Mouse (Mus musculus) Patski (cell line): ENCODE data around the gene Gnai2. TPM values are rescaled to one million over a fixed set of nuclear protein-coding genes. Genes with fewer than 3 reads are reported as not detected.

Source experiments
- ATAC-seq: fragments of 100-300 bp; one replicate; pipeline ENCODE4 v1.8.0; 2021
- CTCF ChIA-PET: fragments of 350-600 bp; sonication (Branson Sonifier 250); formaldehyde crosslinking; loops from one replicate; lab custom pipeline; 2022; ENCODE audit warnings: inconsistent platforms; lab: Charles Lee
- POLR2A ChIA-PET: fragments of 350-600 bp; sonication (Branson Sonifier 250); formaldehyde crosslinking; loops from one replicate; lab custom pipeline; 2022; ENCODE audit warnings: antibody characterized with exemption, inconsistent platforms; lab: Charles Lee
- DNase-seq: peaks from one replicate; pipeline ENCODE4 v3.0.0-alpha.2; 2011; ENCODE audit warnings: low read depth, low spot score
- H3K27me3 ChIP-seq: fragments of 371-371 bp; one replicate; pipeline ENCODE4 v1.5.1; 2021
- CTCF ChIP-seq: fragments of 100-300 bp; IDR thresholded peaks from one replicate; pipeline ENCODE4 v1.5.1; 2021
- in situ Hi-C: fragments of 300-500 bp; cut with MboI; formaldehyde crosslinking; loops from 3 replicates; pipeline ENCODE4 v1.11.1; 2018; ENCODE audit warnings: low pct_unique_long_range_greater_than_20kb, mixed read lengths
- polyA plus RNA-seq: library from polyadenylated mRNA; unstranded; gene quantifications from one replicate; pipeline ENCODE4 v1.2.3, GENCODE M21; 2021

The Gnai2 gene
- polyA plus RNA-seq, 1 experiment from 2014 or later: 592 TPM

DNA sequence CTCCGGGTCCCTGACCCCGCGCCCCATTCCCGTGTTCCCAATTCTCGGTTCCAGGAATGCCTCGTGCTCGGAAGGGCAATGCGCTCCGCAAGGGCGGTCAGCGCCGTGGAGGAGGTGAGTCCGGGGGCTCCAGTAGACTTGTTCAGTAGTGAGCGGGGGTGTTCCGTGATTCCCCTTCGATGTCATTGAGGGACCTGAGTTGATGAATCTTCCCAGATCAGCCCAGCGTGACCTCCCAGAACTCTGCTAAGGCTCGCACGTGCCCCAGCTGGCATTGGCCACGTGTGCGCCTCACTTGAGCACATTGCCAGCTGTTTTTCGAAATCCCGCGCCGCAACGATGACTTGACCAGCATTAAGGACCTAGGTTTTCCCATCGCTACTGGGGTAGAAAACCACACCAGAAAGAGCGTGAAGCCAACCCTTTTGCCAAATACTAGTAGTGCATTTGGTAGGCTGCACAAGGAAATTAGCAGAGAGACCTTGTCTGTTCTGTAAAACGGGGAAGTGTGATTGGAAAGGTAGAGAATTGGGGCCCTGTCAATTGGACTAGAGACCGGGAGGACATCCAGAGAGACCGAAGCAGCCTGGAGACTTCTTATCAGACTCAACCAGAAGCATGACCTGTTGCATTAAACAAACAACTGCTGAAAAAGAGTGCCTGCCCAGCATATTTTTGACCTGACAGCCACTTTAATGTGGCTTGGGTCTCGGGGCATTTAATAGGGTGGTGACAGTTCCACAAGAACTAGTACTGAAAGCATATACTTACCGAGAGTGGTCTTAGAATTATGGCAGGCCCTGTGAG is 47.1 kb downstream of the Gnai2 start:
- ChIA-PET CTCF (interaction anchor here (1.0 to 1.6 kb wide), 2 partner anchors 19 to 25 kb away, joined by 4 to 5 read pairs; no protein-coding TSS in a partner anchor), POLR2A (interaction anchor here (0.9 to 1.5 kb wide), 4 partner anchors 9 to 47 kb away, joined by 3 to 5 read pairs (median 4); partner anchors contain the start of genes Gnai2 and Naa80)
- in situ Hi-C loops: no loop called here
- DNase-seq (no peak), ATAC-seq (peak; percentile 29)
- no peak for TF ChIP-seq CTCF
- H3K27me3 ChIP-seq: no peaks in the 10 kb centered on the region

DNA sequence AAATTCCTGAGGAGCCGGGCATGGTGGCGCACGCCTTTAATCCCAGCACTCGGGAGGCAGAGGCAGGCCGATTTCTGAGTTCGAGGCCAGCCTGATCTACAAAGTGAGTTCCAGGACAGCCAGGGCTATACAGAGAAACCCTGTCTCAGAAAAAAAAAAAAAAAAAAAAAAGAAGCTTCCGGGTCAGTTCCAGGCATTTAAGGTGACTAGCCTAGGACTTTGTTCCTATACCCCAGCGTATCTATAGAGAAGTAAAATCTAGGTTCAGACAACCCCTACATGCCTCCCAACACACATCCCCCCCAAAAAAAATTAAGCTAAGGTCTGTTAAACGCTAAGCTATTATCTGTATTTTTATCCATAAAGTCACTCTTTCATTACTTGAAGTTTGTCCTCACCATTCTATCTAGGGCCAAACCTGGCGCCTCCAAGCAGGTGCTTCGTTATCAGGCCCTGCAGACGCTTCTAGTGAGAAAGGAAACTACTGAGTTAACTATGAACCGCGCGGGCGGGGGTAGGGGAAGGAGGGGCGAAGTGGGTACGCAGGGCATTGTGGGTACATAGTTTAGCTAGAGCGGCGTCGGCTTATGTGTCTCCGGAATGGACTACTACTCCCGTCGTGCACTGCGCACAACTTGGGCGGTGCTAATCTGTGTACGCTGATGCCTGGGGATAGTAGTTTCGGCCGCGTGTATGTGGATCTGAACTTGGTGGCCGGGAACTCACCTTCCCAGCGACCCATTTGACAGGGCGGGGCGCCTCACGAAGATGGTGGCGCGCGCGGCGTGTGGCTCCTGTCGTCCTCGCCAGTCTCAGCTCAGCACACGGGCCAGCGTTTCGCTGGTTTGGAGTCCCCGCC is 48.0 kb downstream of the Gnai2 start, which contains the start of gene Ifrd2:
Ifrd2 (plus strand) TSS at position 669 of the 859 bp plus-strand sequence.
- in situ Hi-C loops: no loop called here
- H3K27me3 ChIP-seq: no peaks in the 10 kb centered on the region
- DNase-seq (peak; percentile 85), ATAC-seq (peak; percentile 97)
- POLR2A ChIA-PET: interaction anchor here (0.9 to 1.5 kb wide), 3 partner anchors 8 to 33 kb away, joined by 3 to 5 read pairs (median 4); partner anchors contain the start of gene Naa80
- no peak for TF ChIP-seq CTCF
- CTCF ChIA-PET: interaction anchor here (1.0 to 1.6 kb wide), 2 partner anchors 18 to 26 kb away, joined by 4 to 5 read pairs; no protein-coding TSS in a partner anchor

DNA sequence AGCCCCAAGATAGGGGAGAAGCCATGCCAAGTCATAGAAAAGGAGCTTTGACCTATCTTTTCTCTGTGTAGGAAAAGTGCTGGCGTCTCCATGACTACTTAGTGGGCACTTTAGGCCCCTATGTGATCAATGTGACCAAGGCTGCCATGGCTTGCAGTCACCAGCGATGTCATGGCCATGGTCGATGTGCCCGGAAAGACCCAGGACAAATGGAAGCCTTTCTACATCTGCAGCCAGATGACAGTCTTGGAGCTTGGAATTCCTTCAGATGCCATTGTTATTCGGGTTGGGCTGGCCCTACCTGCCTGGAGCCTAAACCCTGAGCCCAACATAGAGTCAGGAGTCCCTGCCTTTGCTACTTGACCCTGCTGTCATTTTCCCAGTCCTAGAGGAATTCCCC is 48.7 kb downstream of the Gnai2 start:
- no peak for TF ChIP-seq CTCF
- in situ Hi-C loops: no loop called here

DNA sequence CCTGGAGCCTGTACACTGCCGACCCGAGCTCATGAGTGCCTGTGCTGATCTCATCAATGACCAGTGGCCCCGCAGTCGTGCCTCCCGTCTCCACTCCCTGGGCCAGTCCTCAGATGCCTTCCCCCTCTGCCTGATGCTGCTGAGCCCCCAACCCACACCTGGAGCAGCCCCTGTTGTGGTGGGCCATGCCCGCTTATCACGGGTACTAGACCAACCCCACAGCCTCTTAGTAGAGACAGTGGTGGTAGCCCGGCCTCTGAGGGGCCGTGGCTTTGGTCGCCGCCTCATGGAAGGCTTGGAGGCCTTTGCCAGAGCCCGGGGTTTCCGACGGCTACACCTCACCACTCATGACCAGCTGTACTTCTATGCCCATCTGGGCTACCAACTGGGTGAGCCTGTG is 52.0 kb downstream of the Gnai2 start:
- no peak for ATAC-seq
- no peak for DNase-seq
- H3K27me3 ChIP-seq: no peaks in the 10 kb centered on the region
- POLR2A ChIA-PET: no interaction called here
- CTCF ChIA-PET: no interaction called here
- no peak for TF ChIP-seq CTCF
- in situ Hi-C loops: no loop called here

More for the DNA sequence above, 48.7 kb downstream of the Gnai2 start:
- ChIA-PET POLR2A (interaction anchor here (1.5 kb wide), 1 partner anchor 32 kb away, joined by 3 read pairs; no protein-coding TSS in a partner anchor), CTCF (interaction anchor here (1.5 to 1.6 kb wide), 2 partner anchors 17 to 21 kb away, joined by 3 to 5 read pairs; no protein-coding TSS in a partner anchor)
- DNase-seq (no peak), ATAC-seq (no peak)
- H3K27me3 ChIP-seq: no peaks in the 10 kb centered on the region

DNA sequence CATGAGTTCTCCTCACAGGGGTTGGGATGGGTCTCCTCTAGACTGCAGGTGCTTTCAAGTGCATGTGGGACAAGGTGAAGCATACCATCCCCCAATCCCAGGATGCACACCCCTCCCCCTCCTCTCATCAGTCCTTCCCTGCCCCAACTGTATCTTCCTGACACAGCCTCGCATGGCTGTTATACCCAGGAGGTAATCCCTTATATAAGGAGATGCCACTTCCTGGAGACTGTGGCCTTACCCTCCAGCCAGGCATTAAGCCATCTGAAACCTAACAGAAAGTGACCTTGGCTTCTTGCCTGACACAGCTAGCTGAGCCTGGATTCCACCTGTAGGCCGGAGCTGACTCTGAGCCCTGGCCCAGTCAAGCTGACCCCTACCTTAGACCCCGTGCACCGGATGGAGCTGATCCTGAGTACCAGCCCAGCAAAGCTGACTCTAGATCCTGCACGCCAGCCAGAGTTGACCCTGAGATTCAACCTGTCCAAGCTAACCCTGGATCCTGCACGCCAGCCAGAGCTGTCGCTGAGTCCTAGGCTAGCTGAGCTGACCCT is 52.6 kb downstream of the Gnai2 start:
- ATAC-seq (no peak), DNase-seq (no peak)
- ChIA-PET CTCF (no interaction called here), POLR2A (interaction anchor here (1.1 to 3.2 kb wide), 2 partner anchors 17 to 20 kb away, joined by 3 to 9 read pairs; partner anchors contain the start of gene Tusc2)
- no peaks in the 10 kb centered on the region for H3K27me3 ChIP-seq
- TF ChIP-seq CTCF: no peak
- in situ Hi-C loops: no loop called here

DNA sequence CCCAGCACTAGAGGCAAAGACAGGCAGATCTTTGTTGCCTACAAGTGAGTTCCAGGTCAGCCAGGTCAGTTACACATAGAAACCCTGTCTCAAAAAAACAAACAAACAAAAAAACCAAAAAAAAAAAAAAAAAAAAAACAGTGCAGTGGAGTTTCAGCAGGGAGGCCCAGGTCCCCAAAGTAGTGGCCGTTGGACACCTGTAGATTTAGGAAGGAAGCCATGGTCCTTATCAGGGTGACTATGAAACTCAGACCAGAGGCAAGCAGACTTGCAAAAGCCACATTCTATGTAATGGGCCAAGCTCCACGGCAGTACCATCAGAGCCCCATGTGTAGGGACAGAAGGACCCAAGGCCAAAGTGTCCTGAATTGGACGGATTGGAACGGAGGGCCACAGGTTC is 53.6 kb downstream of the Gnai2 start:
- no peak for ATAC-seq
- in situ Hi-C loops: no loop called here
- ChIA-PET CTCF (interaction anchor here (1.0 kb wide), 1 partner anchor 44 kb away, joined by 3 read pairs; no protein-coding TSS in a partner anchor), POLR2A (interaction anchor here (0.5 to 3.2 kb wide), 3 partner anchors 12 to 27 kb away, joined by 3 to 9 read pairs (median 8); partner anchors contain the start of gene Tusc2)
- no peak for DNase-seq
- no peak for TF ChIP-seq CTCF
- H3K27me3 ChIP-seq: no peaks in the 10 kb centered on the region

DNA sequence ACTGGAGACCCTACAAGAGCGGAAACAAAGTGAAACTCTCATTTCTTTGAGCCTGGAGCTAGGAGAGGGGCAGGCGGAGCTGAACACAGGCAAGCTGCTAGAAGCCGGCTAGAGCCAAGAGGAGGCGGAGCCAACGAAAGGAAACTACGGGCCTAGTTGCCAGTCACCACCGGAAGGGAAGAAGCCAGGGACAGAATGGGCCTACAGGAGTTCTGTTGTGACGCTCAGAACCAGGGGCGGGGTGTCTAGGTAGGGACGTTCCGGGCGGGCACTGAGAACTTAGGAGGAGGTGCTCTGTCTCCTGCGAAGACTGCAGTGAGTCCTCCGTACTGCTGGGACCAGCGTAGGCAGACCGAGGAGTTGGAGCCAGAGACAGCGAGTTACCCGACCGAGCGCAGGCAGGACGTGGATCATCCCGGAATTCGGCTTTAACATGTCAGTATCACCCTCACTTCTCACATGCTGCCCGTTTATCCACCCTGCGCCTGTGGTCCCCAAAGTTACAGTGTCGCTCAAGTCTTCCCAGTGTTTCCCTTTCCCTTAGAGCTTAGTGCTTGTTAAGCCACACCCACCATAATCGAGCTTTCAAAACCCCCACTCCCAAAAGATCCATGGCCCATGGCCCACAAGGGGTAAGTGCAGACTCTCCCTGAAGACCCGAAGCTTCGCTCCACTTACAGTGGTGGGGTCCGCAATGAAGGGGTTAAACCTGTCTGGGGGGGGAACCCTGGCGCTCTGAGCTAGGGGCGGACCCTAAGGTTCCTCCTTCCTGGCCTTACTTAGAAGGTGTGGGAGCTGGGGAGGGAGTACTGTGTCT is 54.5 kb downstream of the Gnai2 start, which contains the start of gene Hyal3:
Hyal3 (plus strand) TSS at position 318 of the 817 bp plus-strand sequence.
- ChIA-PET POLR2A (interaction anchor here (0.5 to 3.2 kb wide), 4 partner anchors 11 to 28 kb away, joined by 3 to 9 read pairs (median 6); partner anchors contain the start of gene Tusc2), CTCF (interaction anchor here (1.0 to 2.9 kb wide), 6 partner anchors 11 to 64 kb away, joined by 3 to 19 read pairs (median 7); partner anchors contain the start of gene Hyal2)
- DNase-seq (no peak), ATAC-seq (peak; percentile 69)
- in situ Hi-C loops: no loop called here
- TF ChIP-seq CTCF: no peak
- no peaks in the 10 kb centered on the region for H3K27me3 ChIP-seq

DNA sequence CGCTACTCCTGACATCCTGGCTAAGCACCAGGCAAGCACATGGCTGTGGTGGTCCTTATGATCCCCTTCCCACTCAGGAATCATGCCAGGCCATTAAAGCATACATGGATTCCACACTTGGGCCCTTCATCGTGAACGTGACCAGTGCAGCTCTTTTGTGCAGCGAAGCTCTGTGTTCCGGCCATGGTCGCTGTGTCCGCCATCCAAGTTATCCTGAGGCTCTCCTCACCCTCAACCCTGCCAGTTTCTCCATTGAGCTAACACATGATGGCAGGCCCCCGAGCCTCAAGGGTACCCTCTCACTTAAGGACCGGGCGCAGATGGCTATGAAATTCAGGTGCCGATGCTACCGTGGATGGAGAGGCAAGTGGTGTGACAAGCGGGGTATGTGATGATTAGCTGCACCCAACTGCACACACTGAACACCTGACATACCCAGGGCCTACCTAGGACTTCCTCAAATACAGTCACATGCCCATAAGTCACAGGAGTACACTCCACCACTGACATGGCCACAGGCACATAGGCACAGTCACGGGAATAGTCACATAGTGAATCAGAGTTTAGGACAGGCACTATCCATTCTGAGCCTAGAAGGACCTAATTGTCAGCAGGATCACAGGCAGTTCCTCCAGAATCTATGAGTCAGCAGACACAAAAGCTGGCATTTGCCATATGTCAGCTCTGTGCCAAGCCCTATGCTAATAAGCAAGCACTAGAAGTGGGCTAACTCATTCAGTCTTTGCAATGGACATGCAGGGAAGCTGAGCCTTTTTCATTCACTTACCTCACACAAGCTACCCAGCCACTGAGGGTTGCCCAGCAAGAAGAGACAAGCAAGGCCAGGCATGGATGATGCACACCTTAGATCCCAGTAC is 55.9 kb downstream of the Gnai2 start:
- in situ Hi-C loops: no loop called here
- no peaks in the 10 kb centered on the region for H3K27me3 ChIP-seq
- peak; percentile 40 for ATAC-seq
- no peak for DNase-seq
- TF ChIP-seq CTCF: no peak
- CTCF ChIA-PET: interaction anchor here (1.2 to 2.9 kb wide), 5 partner anchors 9 to 65 kb away, joined by 3 to 19 read pairs (median 9); partner anchors contain the start of gene Hyal2
- POLR2A ChIA-PET: interaction anchor here (0.5 to 3.2 kb wide), 4 partner anchors 8 to 295 kb away, joined by 3 to 9 read pairs (median 4); partner anchors contain the start of genes Ifrd2 and Tusc2
